Mouse (Mus musculus): Measurements from ENCODE around the gene Fth1.
A peak's percentile ranks its signal among the peaks of the same experiment; 100 is the strongest.

Gene Fth1

DNA sequence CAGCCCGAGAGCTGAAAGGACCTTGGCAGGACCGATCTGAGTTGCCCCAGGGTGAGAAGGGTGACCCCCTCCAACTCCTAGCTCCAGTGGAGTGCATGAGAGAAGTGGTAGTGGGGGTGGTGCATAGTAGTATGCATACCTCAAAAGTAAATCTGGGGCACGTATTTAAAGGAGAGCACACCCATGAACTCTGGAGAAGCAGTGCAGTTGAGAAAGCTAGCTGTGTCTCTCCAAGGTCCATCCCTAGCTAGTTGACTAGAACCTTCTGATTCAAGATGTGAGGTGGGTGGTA, 38.1 kb downstream of the Fth1 start:
- ATAC-seq (ENCODE audit: insufficient number of reproducible peaks, low FRiP score, low TSS enrichment): no peak

DNA sequence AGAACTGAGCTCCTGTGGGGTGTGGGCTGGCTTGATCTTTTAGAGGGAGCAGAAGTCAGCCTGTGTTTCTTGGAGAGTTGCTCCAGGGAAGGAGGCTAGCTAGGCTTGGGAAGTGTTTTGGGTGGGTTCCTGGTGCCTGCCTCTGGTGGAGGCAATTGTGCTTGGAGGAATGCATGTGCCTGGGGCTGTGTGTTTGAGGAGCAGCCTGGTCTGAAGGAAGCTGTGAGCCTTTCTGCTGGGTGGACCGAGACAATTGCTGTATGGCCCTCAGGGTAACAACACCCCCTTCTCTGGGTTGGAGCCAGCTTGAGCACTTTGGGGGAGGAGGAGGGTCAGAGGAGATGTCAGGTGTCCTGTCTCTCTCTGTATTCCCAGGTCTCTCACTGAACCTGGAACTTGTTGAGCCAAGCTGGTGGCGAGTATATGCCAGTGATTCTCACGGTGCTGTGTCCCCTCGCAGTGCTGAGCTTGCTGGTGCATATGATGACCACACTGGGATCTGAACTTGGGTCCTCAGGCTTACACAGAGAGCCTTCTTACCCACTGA, 38.9 kb downstream of the Fth1 start:
- ATAC-seq (ENCODE audit: insufficient number of reproducible peaks, low FRiP score, low TSS enrichment): no peak

DNA sequence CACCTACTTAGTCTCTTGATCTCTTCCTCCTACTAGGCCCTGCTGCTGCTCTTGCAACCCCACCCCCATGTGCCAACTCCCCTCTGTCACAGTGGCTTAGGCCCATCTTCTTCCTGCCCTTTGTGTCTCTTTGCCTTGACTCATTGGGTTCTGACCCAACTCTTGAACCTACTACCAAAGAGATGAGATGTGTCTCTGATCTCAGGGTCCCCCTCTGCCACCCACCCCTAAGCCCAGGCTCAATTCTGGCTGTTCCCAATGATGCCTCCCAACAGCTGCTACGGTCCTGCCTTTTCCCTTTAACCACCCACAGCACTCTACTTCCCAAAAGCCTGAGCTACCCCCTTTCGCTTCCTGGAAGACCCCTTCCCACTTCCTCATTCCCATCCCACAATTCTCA, 41.6 kb downstream of the Fth1 start:
- no peak for ATAC-seq (ENCODE audit: insufficient number of reproducible peaks, low FRiP score, low TSS enrichment)

DNA sequence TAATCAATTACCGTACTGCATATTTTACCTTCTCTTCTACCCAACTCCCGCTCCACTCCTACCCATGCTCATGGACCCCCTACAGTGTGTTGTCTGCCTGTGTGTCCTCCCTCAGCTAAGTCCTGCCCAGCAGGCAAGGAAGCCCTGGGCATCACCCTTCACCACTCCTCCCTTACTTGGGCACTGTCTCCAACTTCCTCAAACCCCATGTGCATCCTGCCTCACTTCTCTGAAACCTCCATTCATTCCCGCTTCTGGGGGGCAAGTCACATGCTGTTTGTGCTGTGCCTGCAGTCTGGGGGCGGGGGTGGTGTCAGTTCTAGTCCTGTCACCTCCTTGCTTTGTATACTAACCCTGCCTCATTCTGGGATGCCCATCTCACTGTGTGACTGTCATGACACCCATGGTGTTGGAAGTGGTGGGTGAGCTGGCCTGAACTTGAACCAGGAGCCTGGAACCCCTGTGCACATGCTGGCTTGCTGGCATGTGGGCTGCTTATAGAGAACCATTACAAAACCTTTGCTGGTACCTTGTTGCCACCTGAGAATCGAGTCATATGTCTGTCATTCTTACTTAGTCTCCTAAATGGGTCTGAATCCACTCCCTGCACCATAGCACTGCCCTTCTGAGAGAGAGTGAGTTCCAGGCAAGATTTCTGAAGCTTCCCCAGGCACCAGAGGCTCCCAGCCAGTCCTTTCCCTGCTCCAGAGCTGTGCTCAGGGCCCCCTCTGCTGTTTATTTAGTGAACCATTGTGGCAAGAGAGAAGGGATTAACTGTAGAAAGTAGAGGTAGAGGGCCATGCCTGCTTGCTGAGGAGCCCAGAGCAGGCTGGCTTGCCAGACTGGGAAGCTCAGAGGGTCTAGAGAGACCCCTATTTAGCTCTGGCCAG, 42.3 kb downstream of the Fth1 start:
- ATAC-seq (ENCODE audit: insufficient number of reproducible peaks, low FRiP score, low TSS enrichment): no peak

DNA sequence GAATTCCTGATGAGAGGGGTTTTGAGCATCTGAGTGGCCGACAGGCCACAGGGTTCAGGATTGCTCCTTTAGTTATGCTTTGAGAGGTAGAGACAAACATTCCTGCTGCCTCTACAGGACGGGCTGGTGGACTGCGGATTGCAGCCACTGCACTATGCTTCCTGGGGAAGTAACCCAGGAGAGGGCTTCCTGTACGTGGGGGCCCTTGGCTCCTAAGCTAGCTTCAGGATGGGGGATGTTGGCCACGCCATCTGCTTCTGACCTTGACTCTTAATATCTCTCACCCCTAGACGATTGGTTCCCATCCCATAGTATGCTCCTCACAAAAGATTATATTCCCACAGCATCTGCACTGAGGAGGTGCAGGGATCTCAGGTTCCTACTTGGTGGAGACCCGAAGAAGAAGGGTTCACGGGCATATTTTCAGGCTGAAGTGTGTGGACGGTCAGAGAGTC, 42.9 kb downstream of the Fth1 start:
- ATAC-seq (ENCODE audit: insufficient number of reproducible peaks, low FRiP score, low TSS enrichment): no peak

DNA sequence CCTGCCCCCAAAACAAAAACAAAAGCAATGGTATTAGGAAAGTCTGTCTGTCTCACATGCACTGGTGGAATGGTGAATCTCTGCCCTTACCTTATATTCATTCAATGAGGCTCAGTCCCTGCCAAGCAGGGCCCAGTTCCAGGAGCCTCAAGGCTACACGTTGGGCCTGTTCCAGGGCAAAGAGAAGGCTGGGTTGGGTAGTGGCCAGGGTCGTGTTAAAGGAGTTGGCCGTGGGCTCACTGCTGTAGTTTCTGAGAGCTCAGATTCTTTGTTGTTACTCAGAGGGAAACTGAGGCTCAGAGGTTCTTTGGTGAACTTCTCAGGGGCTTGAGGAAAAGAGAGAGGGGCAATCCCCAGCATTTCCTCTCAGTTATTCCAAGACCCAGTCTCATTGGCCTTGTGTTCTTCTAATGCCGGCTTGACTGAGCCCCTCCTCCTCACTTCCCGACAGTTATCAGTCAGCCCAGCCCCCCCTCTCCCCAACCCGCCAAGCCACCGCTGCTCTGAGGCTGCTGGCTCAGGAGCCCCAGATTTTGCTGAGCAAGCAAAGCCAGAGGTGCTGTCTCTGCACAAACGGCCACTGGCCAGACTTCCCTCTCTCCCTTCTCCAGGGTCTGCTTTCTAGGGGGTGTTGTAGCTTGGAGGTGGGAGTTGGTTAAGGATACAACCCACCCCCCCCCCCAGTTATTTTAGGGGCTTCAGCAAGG, 44.9 kb downstream of the Fth1 start:
- no peak for ATAC-seq (ENCODE audit: insufficient number of reproducible peaks, low FRiP score, low TSS enrichment)

DNA sequence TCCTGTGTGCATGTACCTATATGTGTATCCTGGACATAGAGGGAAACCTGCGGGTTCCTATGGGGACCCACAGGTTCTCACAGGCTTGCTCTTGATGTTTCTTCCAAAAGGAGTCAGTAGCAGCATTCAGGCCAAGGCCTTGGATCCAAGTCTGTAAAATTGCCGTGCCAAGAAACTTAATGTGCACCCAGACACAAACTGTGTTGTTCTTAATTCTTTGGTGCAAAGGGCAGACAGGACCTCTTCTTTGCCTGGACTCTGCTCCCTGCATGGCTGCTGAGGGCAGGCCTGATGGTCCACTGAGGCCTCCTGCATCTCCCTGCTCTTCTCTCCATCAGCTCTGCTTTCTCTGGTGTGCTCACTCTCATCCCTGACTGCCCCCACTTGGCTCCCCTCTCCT, 49.3 kb downstream of the Fth1 start:
- no peak for ATAC-seq (ENCODE audit: insufficient number of reproducible peaks, low FRiP score, low TSS enrichment)

DNA sequence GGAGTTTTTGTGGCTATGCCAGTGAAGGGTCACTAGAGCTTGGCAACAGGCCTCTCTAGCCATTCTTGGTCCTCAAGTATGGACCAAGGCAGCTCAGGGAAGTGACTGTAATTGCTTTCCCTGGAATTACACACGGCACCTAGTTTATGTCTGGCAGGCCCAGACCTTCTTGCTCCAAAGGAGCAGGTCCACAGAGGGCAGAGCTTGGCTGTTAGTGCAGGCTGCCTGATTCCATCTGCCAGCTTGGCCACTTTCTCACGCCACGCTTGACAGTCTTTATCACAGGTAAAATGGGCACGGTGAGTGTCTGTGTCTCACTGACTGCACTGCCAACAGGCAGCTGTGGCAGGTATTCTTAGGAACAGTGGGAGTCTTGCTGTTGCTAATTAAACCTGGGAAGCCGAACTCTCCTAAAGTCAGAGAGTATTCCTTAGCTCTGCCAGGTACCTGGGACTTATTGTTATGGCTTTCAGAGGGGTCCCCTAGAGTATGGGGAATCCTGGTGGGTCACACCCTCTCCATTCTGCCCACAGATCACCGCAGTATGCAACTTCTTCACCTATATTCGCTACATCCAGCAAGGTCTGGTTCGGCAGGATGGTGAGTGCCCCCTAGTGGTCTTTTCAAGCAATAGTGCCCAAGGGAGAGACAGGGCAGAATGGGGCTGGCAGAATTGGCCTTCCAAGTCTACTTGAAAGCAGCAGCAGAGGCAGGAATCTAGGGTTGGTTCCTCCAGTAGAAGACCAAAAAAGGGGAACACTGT, 53.0 kb downstream of the Fth1 start:
- ATAC-seq (ENCODE audit: insufficient number of reproducible peaks, low FRiP score, low TSS enrichment): peak; percentile 62; the same call in 1 of the 2 replicates

DNA sequence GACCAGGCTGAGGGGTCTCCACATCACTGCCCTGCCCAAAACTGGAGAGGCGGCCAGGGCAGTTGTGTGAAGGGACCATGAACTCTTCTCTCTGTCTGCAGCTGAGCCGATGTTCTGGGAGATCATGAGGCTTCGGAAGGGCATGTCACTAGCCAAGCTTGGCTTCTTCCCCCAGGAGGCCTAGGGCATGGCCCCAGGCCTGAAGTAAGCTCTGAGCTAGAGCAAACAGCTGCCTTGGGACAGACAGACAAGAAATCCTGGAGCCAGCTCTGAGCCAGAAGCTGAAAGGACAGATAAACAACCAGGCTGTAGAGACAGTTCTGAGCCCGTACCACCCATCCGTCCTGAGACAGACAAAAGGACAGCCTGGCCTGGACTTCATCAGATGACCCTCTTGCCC, 54.0 kb downstream of the Fth1 start:
- ATAC-seq (ENCODE audit: insufficient number of reproducible peaks, low FRiP score, low TSS enrichment): no peak
